8 mouse cellular contexts compared by ENCODE assay signal in the genomic region with DNA sequence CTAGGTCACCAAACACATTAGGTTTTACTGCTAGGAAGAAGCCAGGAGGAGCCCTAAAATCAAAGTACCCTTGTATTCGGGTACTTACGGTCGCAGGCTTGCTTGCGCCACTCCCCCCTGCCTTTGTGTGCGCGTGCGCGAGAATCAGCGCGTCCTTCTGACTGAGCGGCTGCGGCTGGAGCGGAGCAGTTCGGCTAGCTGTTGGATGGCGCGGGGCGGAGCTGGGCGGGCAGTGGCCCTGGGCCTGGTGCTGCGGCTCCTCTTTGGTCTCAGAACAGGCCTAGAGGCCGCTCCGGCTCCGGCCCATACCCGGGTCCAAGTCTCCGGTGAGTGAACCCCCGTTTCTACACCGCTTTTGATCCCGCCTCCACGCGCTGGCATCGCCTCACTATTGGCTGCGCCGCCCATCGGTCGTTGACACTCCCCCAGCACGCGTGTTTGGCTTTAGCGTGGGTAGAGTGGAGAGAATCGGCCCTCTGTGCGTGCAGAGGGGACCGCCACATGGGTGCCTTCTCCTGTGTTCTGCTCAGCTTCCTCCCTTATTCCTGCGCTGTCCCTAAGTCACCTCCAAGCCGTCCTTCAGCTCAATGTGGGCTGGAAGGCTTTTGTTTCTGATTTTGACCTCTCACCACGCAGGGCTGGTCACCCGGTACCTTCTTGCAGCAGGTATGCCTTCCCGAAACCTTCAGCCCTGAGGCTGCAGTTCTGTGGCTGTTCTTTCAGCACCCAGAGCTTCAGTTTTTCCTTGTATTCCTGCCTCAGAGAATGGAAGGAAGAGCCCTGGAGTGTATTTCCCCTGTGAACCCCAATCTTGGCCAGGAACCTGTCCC. TPM values are rescaled to one million over a fixed set of nuclear protein-coding genes. Genes with fewer than 3 reads are reported as not detected.
DNase-seq lines count a peak whose midpoint lies in the region; ATAC-seq and TF ChIP-seq lines count a peak whose summit lies in the region.

TSS of gene Cd320 (plus strand) at position 126 of the 830 bp plus-strand sequence.

- intact Hi-C loops in heart, postnatal 14 days (cut with DNase I): no loop called here

- peaks cover 16% of the 10 kb centered on the region for H3K36me3 ChIP-seq in ES-Bruce4 (ENCODE audit: control insufficient read depth, insufficient read depth, low read length, poor library complexity, severe bottlenecking)
- peaks cover 27% of the 10 kb centered on the region for H3K36me3 ChIP-seq in forebrain, embryonic 14.5 days (ENCODE audit: control insufficient read depth, insufficient read depth, low read length)
- H3K36me3 ChIP-seq in neural tube, embryonic 15.5 days: peaks cover 27% of the 10 kb centered on the region

- peak within 1 kb of the TSS; percentile 96 for H3K4me2 ChIP-seq in forebrain, embryonic 14.5 days (ENCODE audit: low read length)
- peak within 1 kb of the TSS; percentile 84 for H3K4me2 ChIP-seq in neural tube, embryonic 15.5 days

- TF ChIP-seq POLR2A in ES-Bruce4 (IDR thresholded peaks at IDR 0.05; ENCODE audit: insufficient read depth, low read length): peak; percentile 88

- no peaks in the 10 kb centered on the region for H3K9me3 ChIP-seq in ES-Bruce4 (replicated peaks; ENCODE audit: control insufficient read depth, insufficient read depth, low read length, poor library complexity, severe bottlenecking)
- H3K9me3 ChIP-seq in forebrain, embryonic 14.5 days (replicated peaks; ENCODE audit: control insufficient read depth, low read length): no peaks in the 10 kb centered on the region
- H3K9me3 ChIP-seq in neural tube, embryonic 15.5 days (replicated peaks): no peaks in the 10 kb centered on the region

- H3K9ac ChIP-seq in ES-Bruce4 (ENCODE audit: low read depth, poor library complexity, severe bottlenecking): peak within 1 kb of the TSS; percentile 65
- peak within 1 kb of the TSS; percentile 75 for H3K9ac ChIP-seq in forebrain, embryonic 14.5 days (ENCODE audit: low read length)
- peak within 1 kb of the TSS; percentile 76 for H3K9ac ChIP-seq in neural tube, embryonic 15.5 days (replicated peaks)

- H3K4me3 ChIP-seq in ES-Bruce4 (ENCODE audit: low read depth, low read length): peak within 1 kb of the TSS; percentile 98
- H3K4me3 ChIP-seq in forebrain, embryonic 14.5 days (ENCODE audit: low read depth, low read length): peak within 1 kb of the TSS; percentile 73
- peak within 1 kb of the TSS; percentile 99 for H3K4me3 ChIP-seq in neural tube, embryonic 15.5 days (replicated peaks)

- TF ChIP-seq CTCF in ES-Bruce4 (IDR thresholded peaks at IDR 0.05; ENCODE audit: low read depth, low read length): no peak

- peak; percentile 95 for ATAC-seq in cerebellum, adult (ENCODE audit: insufficient number of reproducible peaks, low FRiP score, low TSS enrichment)
- ATAC-seq in forebrain, embryonic 14.5 days: peak; percentile 96
- peak; percentile 97 for ATAC-seq in neural tube, embryonic 15.5 days (ENCODE audit: low FRiP score)

- under 1% methylated on average over 45 of the region's 45 CpGs for WGBS in forebrain, embryonic 14.5 days
- WGBS in neural tube, embryonic 15.5 days: under 1% methylated on average over 45 of the region's 45 CpGs

- no peaks in the 10 kb centered on the region for H3K27me3 ChIP-seq in ES-Bruce4 (ENCODE audit: control insufficient read depth, insufficient read depth, low read length, poor library complexity, severe bottlenecking)
- no peaks in the 10 kb centered on the region for H3K27me3 ChIP-seq in forebrain, embryonic 14.5 days (replicated peaks; ENCODE audit: control insufficient read depth, insufficient read depth, low read length)
- no peaks in the 10 kb centered on the region for H3K27me3 ChIP-seq in neural tube, embryonic 15.5 days (replicated peaks)

- no peaks in the 10 kb centered on the region for H3K4me1 ChIP-seq in ES-Bruce4 (ENCODE audit: control insufficient read depth, insufficient read depth, low read length)
- H3K4me1 ChIP-seq in forebrain, embryonic 14.5 days (ENCODE audit: control insufficient read depth, insufficient read depth, low read length): peaks cover 6% of the 10 kb centered on the region
- peaks cover 19% of the 10 kb centered on the region for H3K4me1 ChIP-seq in neural tube, embryonic 15.5 days

- no peak within 1 kb of the TSS for H3K27ac ChIP-seq in ES-Bruce4 (ENCODE audit: insufficient read depth, low read length)
- H3K27ac ChIP-seq in forebrain, embryonic 14.5 days (ENCODE audit: low read depth, low read length): no peak within 1 kb of the TSS; the same call in 1 of the 2 replicates
- peak within 1 kb of the TSS; percentile 88 for H3K27ac ChIP-seq in neural tube, embryonic 15.5 days (replicated peaks)

- DNase-seq in forebrain, embryonic 14.5 days (ENCODE audit: low spot score): peak; percentile 96
- peak; percentile 93 to 94 for DNase-seq in heart, postnatal 14 days
- DNase-seq in layer of hippocampus, adult 11-12 months (ENCODE audit: low spot score): peak; percentile 90
- DNase-seq in lung, adult 18-20 months: peak; percentile 91 to 93
- DNase-seq in testis, postnatal 14 days (ENCODE audit: low spot score): peak; percentile 93

- TF ChIP-seq EP300 in ES-Bruce4 (IDR thresholded peaks at IDR 0.05; ENCODE audit: insufficient read depth, low read depth, low read length): peak; percentile 44; the same call in 1 of the 2 replicates

RNA-seq across cellular contexts. Expression of gene Cd320, which starts in this region (rescaled TPM):
- polyA plus RNA-seq in ES-Bruce4 (2011; ENCODE audit: insufficient read depth, insufficient read length, low read depth, missing spikeins): 30.6 and 35.7 TPM in 2 replicates
- polyA plus RNA-seq in forebrain, embryonic 14.5 days (2014; fragmentation: Nextera tagmentation; extraction: Ambion mirVana): 66.8 and 86.0 TPM in 2 replicates
- total RNA-seq in heart, postnatal 14 days (2021): 10 to 100 TPM; 25.0 to 26.6 TPM
- polyA plus RNA-seq in neural tube, embryonic 15.5 days (2015; fragmentation: Nextera tagmentation; extraction: Ambion mirVana): 53.9 and 56.1 TPM in 2 replicates
